Mouse (Mus musculus): ENCODE measurements at regions not wholly inside any gene's neighbourhood (a gene's known extent, or its start where the extent isn't known, plus 50 kb on each side); places are given as distances from the start of the nearest gene placed in this dataset.

DNA sequence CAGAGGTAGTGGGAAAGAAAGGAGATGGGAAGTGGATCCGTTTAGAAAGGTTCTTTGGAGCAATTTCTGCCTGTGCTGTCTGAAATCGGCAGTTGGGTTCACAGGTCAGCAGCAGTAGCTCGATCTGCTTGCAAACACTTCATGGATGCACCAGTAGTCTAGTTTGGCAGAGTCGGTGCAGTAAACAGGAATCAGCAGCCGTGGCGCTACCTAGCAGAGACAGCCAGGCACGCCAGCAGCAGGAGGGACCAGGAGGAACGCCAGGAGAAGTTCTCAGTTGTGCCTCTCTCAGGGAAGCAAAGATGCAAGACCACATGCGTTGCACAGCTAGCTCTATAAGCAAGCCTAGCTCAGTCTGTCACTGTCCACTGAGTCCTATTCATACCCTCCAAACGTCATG, 71.0 kb upstream of the Fam241a start:
- TF ChIP-seq MAZ (IDR thresholded peaks at IDR 0.05; ENCODE audit: low read depth, low read length) (no peak), CTCF (conservative IDR thresholded peaks at IDR 0.05 in 1 of 2, IDR thresholded peaks at IDR 0.05 in 1 of 2; ENCODE audit: low read depth in 2 of 2, low read length in 2 of 2) (no peak), NELFE (IDR thresholded peaks at IDR 0.05; ENCODE audit: low read depth, low read length) (no peak), ZNF384 (IDR thresholded peaks at IDR 0.05; ENCODE audit: low read depth, low read length) (no peak)
